Mouse (Mus musculus): ENCODE results near the gene Vmn2r39.
"Not testable (repeated sequence)": the region's sequence is repeated elsewhere in the genome, so short reads cannot be mapped to it uniquely, and the experiment has no call there.

The Vmn2r39 gene

GRCm38 (mm10) chr7:9030698-9031097, at the start of gene Vmn2r39:
TSS of gene Vmn2r39 (minus strand) at chr7:9030798.
- DNase-seq (ENCODE audit: extremely low read depth, low read depth, low spot score): not testable (repeated sequence)

- DNase-seq (ENCODE audit: extremely low read depth, low read depth, low spot score): not testable (repeated sequence)
Observed at GRCm38 (mm10) chr7:9065353-9065752, 34.8 kb upstream of the Vmn2r39 start.

Data from fat pad, adult 2 months (tissue).